Mouse (Mus musculus): Measurements from ENCODE around the gene Tbrg4. TPM values are rescaled to one million over a fixed set of nuclear protein-coding genes. Genes with fewer than 3 reads are reported as not detected.

The Tbrg4 gene
- total and polyA plus RNA-seq, 3 experiments = 192 to 756 (median 278) TPM

DNA sequence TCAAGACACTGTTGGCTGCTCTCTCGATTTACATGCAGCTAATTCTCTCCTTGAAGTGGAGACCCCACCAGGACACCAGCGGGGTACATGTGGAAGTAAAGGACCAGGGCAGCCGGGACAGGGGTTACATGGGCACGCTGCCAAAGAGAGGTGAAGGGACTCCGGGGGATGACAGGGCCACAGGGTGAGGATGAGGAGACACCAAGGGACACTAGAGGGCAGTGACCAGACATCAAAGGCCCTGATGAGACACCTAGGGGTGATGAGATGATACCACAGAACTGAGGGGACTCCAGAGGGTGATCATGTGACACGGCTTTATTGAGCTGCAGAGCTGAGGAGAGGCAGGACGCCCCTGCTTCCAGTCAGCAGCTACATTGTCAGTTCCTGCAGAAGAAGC is 28.3 kb downstream of the Tbrg4 start:
- Histone ChIP-seq H3K9ac (ENCODE audit: control insufficient read depth, low read depth, low read length, poor library complexity, severe bottlenecking) (no peak overlapping the region), H3K36me3 (ENCODE audit: control insufficient read depth in 1 of 2, insufficient read depth in 2 of 2, low read length in 2 of 2) (peaks cover 0 to 4% of the 10 kb centered on the region in 2 experiments; a peak in 2 of 4 replicates), H3K9me3 (replicated peaks; ENCODE audit: insufficient read depth, low read length) (no peaks in the 10 kb centered on the region), H3K79me2 (ENCODE audit: control insufficient read depth, insufficient read depth, low read length, poor library complexity) (no peaks in the 10 kb centered on the region), H3K27me3 (ENCODE audit: control insufficient read depth in 1 of 2, insufficient read depth in 2 of 2, low read length in 2 of 2) (no peaks in the 10 kb centered on the region), H3K27ac (ENCODE audit: control insufficient read depth, low read depth, low read length) (no peak overlapping the region), H3K4me3 (ENCODE audit: control insufficient read depth in 1 of 2, insufficient read depth in 1 of 2, low read depth in 2 of 2, low read length in 2 of 2) (no peak overlapping the region), H3K4me1 (ENCODE audit: control insufficient read depth in 1 of 2, insufficient read depth in 2 of 2, low read length in 2 of 2) (peaks cover 0 to 3% of the 10 kb centered on the region in 2 experiments; a peak in 1 of 4 replicates)
- TF ChIP-seq USF1 (IDR thresholded peaks at IDR 0.05; ENCODE audit: low read depth, low read length) (peak; percentile 60), MAZ (IDR thresholded peaks at IDR 0.05; ENCODE audit: low read depth, low read length) (no peak), CTCF (IDR thresholded peaks at IDR 0.05 in 2 of 3, conservative IDR thresholded peaks at IDR 0.05 in 1 of 3; ENCODE audit: control insufficient read depth in 1 of 3, insufficient read depth in 1 of 3, low read depth in 2 of 3, low read length in 3 of 3, poor library complexity in 1 of 3, severe bottlenecking in 1 of 3) (peak in 1 of 3 experiments; percentile 39; a peak in 2 of 6 replicates), POLR2AphosphoS2 (IDR thresholded peaks at IDR 0.05; ENCODE audit: low read length) (0 out of 2 replicates have a peak, but pooled peaks have one; percentile 12), GABPA (IDR thresholded peaks at IDR 0.05; ENCODE audit: low read depth, low read length) (no peak)
- no peak for DNase-seq (ENCODE audit: low read depth, low spot score)

DNA sequence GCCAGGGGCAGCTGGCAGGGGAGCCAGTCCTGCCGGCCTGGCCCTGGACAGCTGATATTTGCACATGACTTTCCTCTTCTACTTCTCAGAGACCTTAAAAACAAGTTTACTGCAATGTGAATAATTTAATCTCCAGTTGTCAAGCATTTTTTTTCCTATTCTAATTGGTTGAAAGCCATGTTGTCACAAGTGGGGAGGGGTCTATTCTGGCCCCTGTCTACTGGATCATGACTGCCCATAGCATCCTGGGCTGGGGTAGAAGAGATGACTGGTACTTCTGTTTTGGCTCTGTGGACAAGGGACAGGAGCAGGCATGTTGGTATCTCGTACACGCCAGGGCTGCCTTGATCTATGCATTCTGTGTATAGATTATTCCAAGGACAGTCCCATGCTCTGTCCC is 29.3 kb downstream of the Tbrg4 start:
- DNase-seq (ENCODE audit: low read depth, low spot score) = no peak
- H3K79me2 ChIP-seq (ENCODE audit: control insufficient read depth, insufficient read depth, low read length, poor library complexity) = no peaks in the 10 kb centered on the region
- H3K27me3 ChIP-seq (ENCODE audit: control insufficient read depth in 1 of 2, insufficient read depth in 2 of 2, low read length in 2 of 2) = no peaks in the 10 kb centered on the region
- no peak overlapping the region for H3K9ac ChIP-seq (ENCODE audit: control insufficient read depth, low read depth, low read length, poor library complexity, severe bottlenecking)
- H3K27ac ChIP-seq (ENCODE audit: control insufficient read depth, low read depth, low read length) = no peak overlapping the region
- TF ChIP-seq RCOR1 (IDR thresholded peaks at IDR 0.05; ENCODE audit: low read depth, low read length) (no peak), CHD1 (IDR thresholded peaks at IDR 0.05; ENCODE audit: low read depth, low read length) (no peak), HCFC1 (IDR thresholded peaks at IDR 0.05; ENCODE audit: low read depth, low read length) (no peak), BHLHE40 (IDR thresholded peaks at IDR 0.05; ENCODE audit: borderline replicate concordance, low read depth, low read length) (no peak), CTCF (IDR thresholded peaks at IDR 0.05 in 2 of 3, conservative IDR thresholded peaks at IDR 0.05 in 1 of 3; ENCODE audit: control insufficient read depth in 1 of 3, insufficient read depth in 1 of 3, low read depth in 2 of 3, low read length in 3 of 3, poor library complexity in 1 of 3, severe bottlenecking in 1 of 3) (no peak), NELFE (IDR thresholded peaks at IDR 0.05; ENCODE audit: low read depth, low read length) (no peak), SIN3A (IDR thresholded peaks at IDR 0.05; ENCODE audit: low read length) (no peak), ZKSCAN1 (IDR thresholded peaks at IDR 0.05; ENCODE audit: low read depth, low read length) (no peak), RAD21 (IDR thresholded peaks at IDR 0.05; ENCODE audit: low read depth, low read length) (no peak), TBP (IDR thresholded peaks at IDR 0.05; ENCODE audit: low read depth, low read length) (no peak), TAL1 (IDR thresholded peaks at IDR 0.05; ENCODE audit: low read length) (no peak), ZC3H11A (IDR thresholded peaks at IDR 0.05; ENCODE audit: low read depth, low read length) (no peak), JUND (IDR thresholded peaks at IDR 0.05; ENCODE audit: low read depth, low read length) (no peak), USF2 (IDR thresholded peaks at IDR 0.05; ENCODE audit: borderline replicate concordance in 1 of 2, insufficient read depth in 1 of 2, low read depth in 1 of 2, low read length in 2 of 2) (no peak), KAT2A (conservative IDR thresholded peaks at IDR 0.05; ENCODE audit: low read depth, low read length) (no peak), GATA1 (IDR thresholded peaks at IDR 0.05; ENCODE audit: low read depth, low read length) (no peak)
- H3K4me1 ChIP-seq (ENCODE audit: control insufficient read depth in 1 of 2, insufficient read depth in 2 of 2, low read length in 2 of 2) = peaks cover 0 to 3% of the 10 kb centered on the region in 2 experiments; a peak in 1 of 4 replicates
- H3K36me3 ChIP-seq (ENCODE audit: control insufficient read depth in 1 of 2, insufficient read depth in 2 of 2, low read length in 2 of 2) = peaks cover 0 to 12% of the 10 kb centered on the region in 2 experiments; a peak in 2 of 4 replicates
- no peaks in the 10 kb centered on the region for H3K9me3 ChIP-seq (replicated peaks; ENCODE audit: insufficient read depth, low read length)
- no peak overlapping the region for H3K4me3 ChIP-seq (ENCODE audit: control insufficient read depth in 1 of 2, insufficient read depth in 1 of 2, low read depth in 2 of 2, low read length in 2 of 2)
